Mouse (Mus musculus) brain, embryonic 14.5 days (tissue): ENCODE results near the gene Fam83c.

Experiments used
- CTCF ChIP-seq: fragments of 200-500 bp; IDR thresholded peaks from 2 replicates; pipeline ENCODE4 v1.5.1; 2012; ENCODE audit warnings: inconsistent platforms, mild to moderate bottlenecking, moderate library complexity, borderline replicate concordance; ENCODE audit not compliant: insufficient read depth, insufficient read length; ENCODE audit errors: extremely low read depth
- POLR2A ChIP-seq: fragments of 200-500 bp; IDR thresholded peaks from 2 replicates; pipeline ENCODE4 v1.6.1; 2012; ENCODE audit warnings: mild to moderate bottlenecking, inconsistent platforms, borderline replicate concordance; ENCODE audit not compliant: poor library complexity, insufficient read depth, insufficient read length, severe bottlenecking; ENCODE audit errors: extremely low read depth

DNA sequence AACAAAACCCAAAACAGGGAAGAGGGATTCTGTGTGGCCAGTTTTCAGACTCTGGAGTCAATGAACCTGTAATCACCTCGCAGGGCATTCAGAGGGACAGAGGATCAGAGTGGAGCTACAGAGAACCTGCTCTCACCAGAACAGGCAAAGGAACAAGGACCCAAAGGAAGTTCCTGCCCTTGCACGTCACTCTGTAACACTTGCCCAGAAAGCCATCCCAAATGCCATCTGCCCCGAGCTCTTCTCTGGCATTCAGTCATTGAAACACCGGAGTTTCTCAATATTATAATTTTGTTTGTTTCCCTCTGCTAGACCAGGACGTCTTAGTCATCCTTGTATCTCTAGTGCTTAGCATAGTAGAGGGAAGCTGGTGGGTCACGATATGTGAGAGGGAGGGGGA is 39.0 kb upstream of the Fam83c start:
- no peak for TF ChIP-seq CTCF
- no peak for TF ChIP-seq POLR2A
